Mouse (Mus musculus) mouse trophoblast stem cell (cell line): ENCODE data around the gene Sesn1.
"Not testable (repeated sequence)": the region's sequence is repeated elsewhere in the genome, so short reads cannot be mapped to it uniquely, and the experiment has no call there.

ENCODE experiments used
- in situ Hi-C, 2 experiments: fragments of 300-500 bp; cut with MseI, MboI; formaldehyde crosslinking; loops; 2 replicates in 1 of 2; 3 replicates in 1 of 2; pipeline ENCODE4 v1.15.1; 2025

Gene Sesn1

GRCm38 (mm10) chr10:41809771-41810563, at the start of gene Sesn1, which contains the start of gene Cep57l1:
TSS of gene Sesn1 (plus strand) at chr10:41809935.
TSS of gene Cep57l1 (minus strand) at chr10:41809871.
- in situ Hi-C loops = no loop called here

GRCm38 (mm10) chr10:41760866-41761265, 48.9 kb upstream of the Sesn1 start:
- in situ Hi-C loops = no loop called here

- in situ Hi-C loops = no loop called here
Observed at GRCm38 (mm10) chr10:41763741-41764385, 45.9 kb upstream of the Sesn1 start.

- in situ Hi-C loops = no loop called here
Observed at GRCm38 (mm10) chr10:41765586-41765985, 44.1 kb upstream of the Sesn1 start.

GRCm38 (mm10) chr10:41766280-41766679, 43.5 kb upstream of the Sesn1 start:
- in situ Hi-C loops = no loop called here

- in situ Hi-C loops = no loop called here
Observed at GRCm38 (mm10) chr10:41767254-41767653, 42.5 kb upstream of the Sesn1 start.

- in situ Hi-C loops = no loop called here
Observed at GRCm38 (mm10) chr10:41792375-41792774, 17.4 kb upstream of the Sesn1 start.

GRCm38 (mm10) chr10:41797253-41797652, 12.5 kb upstream of the Sesn1 start:
- in situ Hi-C loops = no loop called here

- in situ Hi-C loops = no loop called here
Observed at GRCm38 (mm10) chr10:41803467-41803866, 6.3 kb upstream of the Sesn1 start.

- in situ Hi-C loops = no loop called here
Observed at GRCm38 (mm10) chr10:41804711-41805110, 5.0 kb upstream of the Sesn1 start.

- in situ Hi-C loops = no loop called here
Observed at GRCm38 (mm10) chr10:41805729-41806355, 3.9 kb upstream of the Sesn1 start.

GRCm38 (mm10) chr10:41809080-41809770, 510 bp upstream of the Sesn1 start:
- in situ Hi-C loops = no loop called here

- in situ Hi-C loops = no loop called here
Observed at GRCm38 (mm10) chr10:41810564-41811455, 1.1 kb downstream of the Sesn1 start.

GRCm38 (mm10) chr10:41812566-41812965, 2.8 kb downstream of the Sesn1 start:
- in situ Hi-C loops = no loop called here

- in situ Hi-C loops = no loop called here
Observed at GRCm38 (mm10) chr10:41814305-41814853, 4.6 kb downstream of the Sesn1 start.

- in situ Hi-C loops = no loop called here
Observed at GRCm38 (mm10) chr10:41816516-41816915, 6.8 kb downstream of the Sesn1 start.

- in situ Hi-C loops = no loop called here
Observed at GRCm38 (mm10) chr10:41818036-41818732, 8.4 kb downstream of the Sesn1 start.

GRCm38 (mm10) chr10:41818733-41819070, 9.0 kb downstream of the Sesn1 start:
- in situ Hi-C loops = not testable (repeated sequence)

GRCm38 (mm10) chr10:41819307-41819706, 9.6 kb downstream of the Sesn1 start:
- in situ Hi-C loops = no loop called here

GRCm38 (mm10) chr10:41820401-41820800, 10.7 kb downstream of the Sesn1 start:
- in situ Hi-C loops = loop anchor here in 1 of 2 experiments (10.0 kb wide), 1 partner anchor 144 kb away; no protein-coding TSS in a partner anchor
